Mouse (Mus musculus) cerebellum, adult 2 months (tissue): Measurements from ENCODE around the gene Maml3.

ENCODE experiments used
- CTCF ChIP-seq: fragments of 200-500 bp; IDR thresholded peaks from 2 replicates; pipeline ENCODE4 v1.5.1; 2011; ENCODE audit warnings: low read depth, mild to moderate bottlenecking, control low read depth, low read length, moderate library complexity, borderline replicate concordance; ENCODE audit not compliant: insufficient read depth
- POLR2A ChIP-seq: fragments of 200-500 bp; IDR thresholded peaks from 2 replicates; pipeline ENCODE4 v1.6.1; 2011; ENCODE audit warnings: low read length, control low read depth, borderline replicate concordance; ENCODE audit not compliant: insufficient read depth

DNA sequence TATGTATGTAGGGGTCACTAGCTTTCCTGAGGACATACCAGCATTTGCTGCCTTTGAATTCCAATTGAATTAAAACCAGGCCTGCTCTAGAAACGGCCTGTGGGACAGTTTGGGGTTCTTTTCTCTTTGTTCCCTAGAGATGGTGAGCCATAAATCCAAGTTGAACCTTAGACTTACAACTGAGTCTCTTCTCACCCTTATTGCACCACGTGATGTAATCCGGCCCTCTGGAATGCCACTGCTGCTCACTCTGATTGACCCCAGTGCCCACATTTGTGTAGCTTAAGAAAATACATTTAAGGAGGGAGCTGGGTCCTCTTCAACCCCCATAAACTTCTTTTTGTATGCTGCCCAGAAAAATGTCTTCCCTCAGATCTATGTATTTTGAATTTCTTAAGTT lies 387.4 kb downstream of the Maml3 start:
- TF ChIP-seq CTCF (no peak), POLR2A (no peak)
